Mouse (Mus musculus) liver, embryonic 14.5 days (tissue): ENCODE measurements around the gene Ccm2.
A peak's percentile ranks its signal among the peaks of the same experiment; 100 is the strongest.

Experiments
- CTCF ChIP-seq: IDR thresholded peaks from 2 replicates; pipeline ENCODE4 v1.5.1; 2016; ENCODE audit warnings: antibody characterized with exemption, low read depth, control low read depth
- EP300 ChIP-seq: IDR thresholded peaks from 2 replicates; pipeline ENCODE4 v1.6.1; 2016; ENCODE audit warnings: antibody characterized with exemption, low read depth

GRCm38 (mm10) chr11:6636150-6636549 lies 89.5 kb downstream of the Ccm2 start:
- TF ChIP-seq CTCF (peak; percentile 68), EP300 (no peak)
